Mouse (Mus musculus) stomach, postnatal 0 days (tissue): ENCODE results near the gene Lyl1.

Experiments
- CTCF ChIP-seq: IDR thresholded peaks from 2 replicates; pipeline ENCODE4 v1.5.1; 2016; ENCODE audit warnings: antibody characterized with exemption, low read depth, mild to moderate bottlenecking, moderate library complexity
- EP300 ChIP-seq: optimal IDR thresholded peaks from 2 replicates; pipeline ENCODE3; 2016; ENCODE audit warnings: antibody characterized with exemption

DNA sequence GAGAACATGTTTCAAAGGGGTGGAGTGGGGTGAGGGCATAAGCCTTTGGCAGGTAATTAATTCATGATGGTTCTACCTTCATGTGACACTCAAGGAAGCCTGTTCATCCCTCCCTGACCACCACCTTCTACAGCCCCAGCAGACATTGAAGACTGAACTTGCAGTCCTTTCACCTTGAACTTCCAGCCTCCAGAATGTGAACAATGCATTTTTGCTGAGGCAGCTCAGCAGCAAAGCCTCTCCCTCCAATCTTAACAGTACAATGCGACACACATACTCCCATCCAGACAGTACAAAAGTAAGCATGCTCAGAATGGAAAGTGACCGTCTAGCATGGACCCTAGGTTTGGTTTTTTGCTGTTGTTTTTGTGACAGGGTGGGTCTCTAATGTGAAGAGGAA lies 19.8 kb upstream of the Lyl1 start:
- TF ChIP-seq EP300 (no peak), CTCF (no peak)
